Comparison of ENCODE assay signal across 20 mouse cellular contexts in genomic region chr17:46505617-46506016, GRCm38 (mm10). TPM values are rescaled to one million over a fixed set of nuclear protein-coding genes. Genes with fewer than 3 reads are reported as not detected.
DNase-seq lines count a peak whose midpoint lies in the region; ATAC-seq lines count a peak whose summit lies in the region.
"Had no signal": no experiment of that assay in that cellular context is flagged by ENCODE, and none has a peak within 500 bp of the region (broad histone marks: within the 10 kb centered on the region; RNA-seq: fewer than 3 reads in every experiment).

No protein-coding gene starts in this region.

- H3K4me1 ChIP-seq in heart, embryonic 11.5 days (ENCODE audit: control insufficient read depth, insufficient read depth, low read length) = no peaks in the 10 kb centered on the region
- H3K4me1 ChIP-seq: embryonic facial prominence, embryonic 12.5 days; hindbrain, embryonic 15.5 days; intestine, embryonic 15.5 days; limb, embryonic 15.5 days; liver, embryonic 15.5 days had no signal

- H3K9ac ChIP-seq in heart, embryonic 11.5 days (ENCODE audit: low read depth, low read length) = no peak overlapping the region
- H3K9ac ChIP-seq: embryonic facial prominence, embryonic 12.5 days; hindbrain, embryonic 15.5 days; intestine, embryonic 15.5 days; limb, embryonic 15.5 days; liver, embryonic 15.5 days; neural tube, embryonic 12.5 days had no signal

- no peaks in the 10 kb centered on the region for H3K9me3 ChIP-seq in heart, embryonic 11.5 days (replicated peaks; ENCODE audit: control insufficient read depth, low read length)
- H3K9me3 ChIP-seq: embryonic facial prominence, embryonic 12.5 days; hindbrain, embryonic 15.5 days; intestine, embryonic 15.5 days; limb, embryonic 15.5 days; liver, embryonic 15.5 days; neural tube, embryonic 12.5 days had no signal

- H3K4me2 ChIP-seq in heart, embryonic 11.5 days = no peak overlapping the region
- H3K4me2 ChIP-seq: embryonic facial prominence, embryonic 12.5 days; hindbrain, embryonic 15.5 days; intestine, embryonic 15.5 days; limb, embryonic 15.5 days; liver, embryonic 15.5 days; neural tube, embryonic 12.5 days had no signal

- no peaks in the 10 kb centered on the region for H3K27me3 ChIP-seq in heart, embryonic 11.5 days (ENCODE audit: control insufficient read depth, insufficient read depth, low read length)
- H3K27me3 ChIP-seq: embryonic facial prominence, embryonic 12.5 days; hindbrain, embryonic 15.5 days; intestine, embryonic 15.5 days; limb, embryonic 15.5 days; liver, embryonic 15.5 days; neural tube, embryonic 12.5 days had no signal

- DNase-seq in adrenal gland, adult 2 months = peak; percentile 36
- DNase-seq in adrenal gland, adult 18-20 months (ENCODE audit: low spot score in 2 of 2) = no peak
- peak; percentile 27 for DNase-seq in heart, adult 8-10 months (ENCODE audit: low spot score)
- DNase-seq in adrenal gland, postnatal 25 days = peak; percentile 28
- DNase-seq in kidney, postnatal 10 days = peak; percentile 63
- no peak for DNase-seq in cerebellum, adult 9-10 months
- DNase-seq in cerebellum, adult 11-12 months = no peak
- DNase-seq: cerebellum, adult 11 months; heart, postnatal 36 days; left cerebral cortex, postnatal 4 days; lung, postnatal 4 days; midbrain, embryonic 14.5 days; thymus, postnatal 14 days had no signal

- H3K36me3 ChIP-seq in heart, embryonic 11.5 days (ENCODE audit: control insufficient read depth, insufficient read depth, low read length) = no peaks in the 10 kb centered on the region
- H3K36me3 ChIP-seq: intestine, embryonic 15.5 days; liver, embryonic 15.5 days had no signal

- ATAC-seq in heart, embryonic 11.5 days (replicated peaks; ENCODE audit: insufficient number of reproducible peaks, low FRiP score, low TSS enrichment) = no peak
- ATAC-seq: intestine, embryonic 15.5 days had no signal

- 88% methylated on average over 3 of the region's 3 CpGs for WGBS in heart, embryonic 11.5 days (ENCODE audit: insufficient replicate concordance)

- H3K4me3 ChIP-seq in heart, embryonic 11.5 days (ENCODE audit: low read depth, low read length) = no peak overlapping the region
- H3K4me3 ChIP-seq: embryonic facial prominence, embryonic 12.5 days; hindbrain, embryonic 15.5 days; intestine, embryonic 15.5 days; limb, embryonic 15.5 days; liver, embryonic 15.5 days; neural tube, embryonic 12.5 days had no signal

- H3K27ac ChIP-seq in heart, embryonic 11.5 days (ENCODE audit: low read depth, low read length) = no peak overlapping the region
- H3K27ac ChIP-seq: embryonic facial prominence, embryonic 12.5 days; hindbrain, embryonic 15.5 days; intestine, embryonic 15.5 days; limb, embryonic 15.5 days; liver, embryonic 15.5 days; neural tube, embryonic 12.5 days had no signal

RNA-seq across cellular contexts. Expression of gene Dnph1, which starts 9.1 kb away (rescaled TPM):
- total RNA-seq in adrenal gland, adult 2 months (2021) = 1 to 10 TPM; 3.7 to 6.1 TPM
- polyA plus RNA-seq in adrenal gland, adult 2 months (2012; rRNA removed) = 3.6 and 3.7 TPM in 2 replicates
- total RNA-seq in adrenal gland, adult 18-20 months (2021) = 1 to 10 TPM; 3.2 to 6.0 TPM
- 1 to 10 TPM; 1.7 to 2.2 (median 1.8) TPM for total RNA-seq in heart, adult 8-10 months (2022)
- polyA plus RNA-seq in heart, embryonic 11.5 days (2014; fragmentation: Nextera tagmentation; extraction: Ambion mirVana) = 27.9 and 28.4 TPM in 2 replicates
- total RNA-seq in adrenal gland, postnatal 25 days (2021) = 5.3 and 8.4 TPM in 2 replicates

RNA-seq across cellular contexts. Expression of gene Ttbk1, which starts 18.1 kb away (rescaled TPM):
- total RNA-seq in adrenal gland, adult 2 months (2021) = under 1 TPM; 0.52 to 0.69 TPM
- polyA plus RNA-seq in adrenal gland, adult 2 months (2012; rRNA removed) = 0.53 and 0.70 TPM in 2 replicates
- 1 to 10 TPM in 1 of 2 experiments, under 1 TPM in 1; 0.96 to 1.0 TPM for total RNA-seq in adrenal gland, adult 18-20 months (2021)
- total RNA-seq in heart, adult 8-10 months (2022) = under 1 TPM; 0.11 to 0.41 (median 0.24) TPM
- polyA plus RNA-seq in heart, embryonic 11.5 days (2014; fragmentation: Nextera tagmentation; extraction: Ambion mirVana) = 0.04 and 0.07 TPM in 2 replicates
- total RNA-seq in adrenal gland, postnatal 25 days (2021) = 0.52 and 0.55 TPM in 2 replicates

RNA-seq across cellular contexts. Expression of gene Cul9, which starts 40.6 kb away (rescaled TPM):
- 10 to 100 TPM; 20.0 to 23.1 TPM for total RNA-seq in adrenal gland, adult 2 months (2021)
- 42.3 and 48.0 TPM in 2 replicates for polyA plus RNA-seq in adrenal gland, adult 2 months (2012; rRNA removed)
- total RNA-seq in adrenal gland, adult 18-20 months (2021) = 10 to 100 TPM; 24.8 to 30.1 TPM
- 10 to 100 TPM; 22.7 to 28.0 (median 24.9) TPM for total RNA-seq in heart, adult 8-10 months (2022)
- 2.5 and 4.4 TPM in 2 replicates for polyA plus RNA-seq in heart, embryonic 11.5 days (2014; fragmentation: Nextera tagmentation; extraction: Ambion mirVana)
- total RNA-seq in adrenal gland, postnatal 25 days (2021) = 21.1 and 32.5 TPM in 2 replicates

RNA-seq across cellular contexts. Expression of gene Srf, which starts 50.4 kb away (rescaled TPM):
- total RNA-seq in adrenal gland, adult 2 months (2021) = 10 to 100 TPM; 35.6 to 45.2 TPM
- 178 and 199 TPM in 2 replicates for polyA plus RNA-seq in adrenal gland, adult 2 months (2012; rRNA removed)
- 10 to 100 TPM; 40.8 to 66.6 TPM for total RNA-seq in adrenal gland, adult 18-20 months (2021)
- 100 to 1,000 TPM in 2 of 4 experiments, 10 to 100 TPM in 2; 84.1 to 121 (median 98.6) TPM for total RNA-seq in heart, adult 8-10 months (2022)
- 14.6 and 15.0 TPM in 2 replicates for polyA plus RNA-seq in heart, embryonic 11.5 days (2014; fragmentation: Nextera tagmentation; extraction: Ambion mirVana)
- 37.1 and 47.1 TPM in 2 replicates for total RNA-seq in adrenal gland, postnatal 25 days (2021)

Comparison
In these comparisons a context has a peak if more than half of its experiments do, and no peak if none do; other contexts are left out.
1. DNase-seq: peak in adrenal gland, adult 2 months (single experiment), heart, adult 8-10 months (single experiment), adrenal gland, postnatal 25 days (single experiment) and kidney, postnatal 10 days (single experiment); none in adrenal gland, adult 18-20 months (0 of 2), cerebellum, adult 9-10 months (single experiment) and cerebellum, adult 11-12 months (single experiment).